Mouse (Mus musculus) gastrocnemius, postnatal 14 days (tissue): Measurements from ENCODE around the gene Tmprss11c. TPM values are rescaled to one million over a fixed set of nuclear protein-coding genes. Genes with fewer than 3 reads are reported as not detected.
"Not testable (repeated sequence)": the region's sequence is repeated elsewhere in the genome, so short reads cannot be mapped to it uniquely, and the experiment has no call there.

Source experiments
- DNase-seq: peaks from one replicate; pipeline ENCODE4 v3.0.0; 2021; ENCODE audit warnings: mixed read lengths
- intact Hi-C: fragments of 180-260 bp; cut with DNase I; formaldehyde crosslinking; loops from one replicate; pipeline ENCODE4 v1.15.1; 2025; ENCODE audit warnings: low total_unique reads
- long read RNA-seq, 2 experiments: library from polyadenylated mRNA; stranded (forward); transcript quantifications; one replicate each; pipeline ENCODE4 v2.0.0; 2021
- total RNA-seq, 2 experiments: library from RNA; stranded (reverse); gene quantifications; 2 replicates each; pipeline ENCODE4 v1.2.3; 2021

Gene Tmprss11c
- not detected for total RNA-seq
- long read RNA-seq, experiment 1, result 0 reads
- long read RNA-seq, experiment 2, result 0 reads

DNA sequence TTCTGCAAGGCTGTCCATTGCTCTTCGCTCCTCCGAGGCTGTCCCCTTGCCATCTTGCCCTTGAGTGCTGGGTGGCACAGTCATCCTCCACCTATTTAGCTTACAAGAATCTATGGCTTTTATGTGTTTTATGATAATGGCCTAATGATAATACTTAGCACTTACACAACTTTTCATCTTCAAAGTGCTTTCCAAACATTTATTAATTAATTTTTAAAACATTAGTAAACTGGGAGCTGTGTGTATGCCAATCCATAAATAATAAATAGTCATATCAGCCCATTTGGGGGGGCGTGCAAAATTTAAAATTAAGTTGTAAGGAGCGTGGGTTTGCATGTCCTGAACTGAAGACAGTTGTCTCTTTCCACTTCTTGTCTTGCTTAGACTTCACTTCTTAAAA lies at the start of gene Tmprss11c:
Tmprss11c (minus strand) TSS at position 101 of the 400 bp plus-strand sequence.
- DNase-seq, result no peak
- intact Hi-C loops, result no loop called here

DNA sequence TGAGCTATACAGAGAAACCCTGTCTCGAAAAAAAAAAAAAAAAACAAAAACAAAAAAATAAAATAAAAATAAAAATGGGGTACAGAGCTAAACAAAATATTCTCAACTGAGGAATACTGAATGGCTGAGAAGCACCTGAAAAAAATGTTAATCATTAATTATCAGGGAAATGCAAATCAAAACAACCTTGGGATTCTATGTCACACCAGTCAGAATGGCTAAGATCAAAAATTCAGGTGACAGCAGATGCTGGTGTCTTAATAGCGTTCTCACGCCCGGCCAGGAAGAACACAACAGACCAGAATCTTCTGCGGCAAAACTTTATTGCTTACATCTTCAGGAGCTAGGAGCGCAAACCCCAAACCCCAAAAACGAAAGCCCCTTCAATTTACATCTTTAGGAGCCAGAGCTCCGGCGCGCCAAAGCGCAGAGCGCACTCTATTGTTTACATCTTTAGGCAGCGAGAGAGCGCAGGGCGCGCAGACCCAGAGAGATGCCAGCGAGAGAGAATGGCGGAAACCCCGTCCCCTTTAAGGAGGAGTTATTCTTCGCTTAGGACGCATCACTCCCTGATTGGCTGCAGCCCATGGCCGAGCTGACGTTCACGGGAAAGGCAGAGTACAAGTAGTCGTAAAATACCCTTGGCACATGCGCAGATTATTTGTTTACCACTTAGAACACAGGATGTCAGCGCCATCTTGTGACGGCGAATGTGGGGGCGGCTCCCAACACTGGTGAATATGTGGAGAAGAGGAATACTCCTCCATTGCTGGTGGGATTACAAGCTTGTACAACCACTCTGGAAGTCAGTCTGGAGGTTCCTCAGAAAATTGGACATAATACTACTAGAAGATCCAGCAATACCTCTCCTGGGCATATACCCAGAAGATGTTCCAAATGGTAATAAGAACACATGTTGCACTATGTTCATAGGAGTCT lies 29.2 kb upstream of the Tmprss11c start:
- DNase-seq, intact Hi-C loops: not testable (repeated sequence)

DNA sequence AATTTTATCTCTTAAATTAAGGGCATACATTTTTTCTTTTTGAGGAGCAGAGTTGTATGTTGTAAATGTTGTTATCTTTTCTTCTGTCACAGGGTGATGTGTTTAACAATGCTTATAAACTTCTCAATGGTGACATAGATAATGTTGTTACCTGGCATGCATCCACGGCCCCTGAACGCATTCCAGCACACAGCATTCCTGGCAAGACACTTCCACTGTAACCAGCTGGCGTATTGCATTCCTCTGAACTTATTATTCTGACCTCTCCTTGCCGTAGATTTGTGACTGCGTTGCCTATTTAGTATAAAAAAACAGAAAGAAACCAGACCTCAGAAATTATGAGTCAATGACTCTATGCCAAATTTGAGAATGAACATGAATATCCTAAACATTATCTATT lies 17.0 kb upstream of the Tmprss11c start:
- no peak for DNase-seq
- intact Hi-C loops, result no loop called here

DNA sequence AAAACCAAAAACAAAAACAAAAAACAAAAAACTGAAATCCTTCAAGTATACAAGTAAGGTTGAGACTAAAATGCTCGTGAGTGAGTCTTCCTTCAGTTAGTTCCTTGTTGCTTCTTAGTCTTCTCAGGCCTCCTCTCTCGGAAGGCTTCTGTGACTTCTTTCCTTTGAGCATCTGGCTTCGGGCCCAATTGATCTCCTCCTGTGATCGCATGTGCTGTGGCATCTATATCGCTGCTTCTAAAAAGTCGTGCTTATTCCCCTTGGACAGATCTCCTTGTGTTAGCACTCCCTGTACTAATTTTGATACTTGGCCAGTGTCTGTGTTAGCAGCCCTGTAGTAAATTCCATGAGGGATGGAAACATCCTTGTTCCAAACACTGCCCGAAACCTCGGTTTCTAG lies 14.8 kb upstream of the Tmprss11c start:
- intact Hi-C loops, result no loop called here
- DNase-seq, result no peak

DNA sequence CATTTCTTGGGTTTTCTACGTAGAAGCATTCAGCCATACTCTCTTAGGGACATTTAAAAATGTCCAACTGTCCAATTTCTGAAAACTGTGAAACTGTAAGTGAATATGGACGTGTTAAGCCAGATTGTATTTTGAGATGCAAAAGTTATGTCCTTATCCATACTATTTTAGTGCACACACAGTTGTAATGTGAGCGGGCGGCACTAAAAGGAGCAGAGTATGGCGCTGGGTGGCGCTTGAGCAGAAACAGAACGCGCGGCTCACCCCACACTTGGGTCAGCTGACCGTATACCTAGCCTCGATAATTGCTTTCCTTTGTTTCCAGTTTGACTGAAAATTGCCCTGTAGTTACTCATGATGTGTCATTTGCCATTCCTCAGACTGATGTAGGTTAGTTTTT lies 42.5 kb downstream of the Tmprss11c start:
- intact Hi-C loops, result no loop called here
- DNase-seq, result no peak

DNA sequence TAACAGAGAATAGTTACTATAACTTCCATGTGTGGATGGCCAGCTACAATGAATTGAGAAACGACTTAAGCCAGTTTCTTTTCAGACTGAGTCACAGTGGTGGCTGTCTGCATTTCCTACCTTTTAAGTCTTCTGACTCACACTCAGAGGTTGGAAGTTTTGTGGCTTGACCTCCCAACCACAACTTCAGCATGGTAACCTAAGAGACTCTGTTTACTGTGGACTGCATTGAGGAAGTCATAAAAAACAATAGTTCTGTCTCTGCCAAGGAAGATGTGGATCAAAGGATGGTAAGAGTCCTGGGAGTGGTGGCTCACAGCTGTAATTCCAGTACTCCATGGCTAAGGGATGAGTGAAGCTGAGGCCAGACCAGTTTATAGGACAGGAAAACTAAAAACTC lies 44.2 kb downstream of the Tmprss11c start:
- intact Hi-C loops, result no loop called here
- no peak for DNase-seq

DNA sequence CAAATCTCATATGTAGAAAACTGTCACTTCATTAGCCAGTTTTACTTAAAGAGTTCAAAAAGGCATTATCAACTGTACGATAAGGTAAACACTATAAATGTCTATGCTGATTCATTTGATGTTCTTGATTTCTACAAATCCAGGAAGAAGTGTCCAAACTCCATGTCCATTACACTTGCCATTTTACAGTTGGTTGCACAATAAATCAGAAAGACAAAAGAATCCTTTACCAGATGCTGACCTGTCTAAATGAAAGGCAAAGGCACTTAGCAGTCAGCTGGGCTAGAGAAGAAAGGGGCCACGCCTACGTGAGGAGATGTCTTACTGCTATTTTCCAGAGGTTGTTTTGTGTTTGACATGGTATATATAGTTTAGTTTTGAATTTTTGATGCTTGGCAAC lies 44.8 kb downstream of the Tmprss11c start:
- intact Hi-C loops, result no loop called here
- DNase-seq, result no peak

DNA sequence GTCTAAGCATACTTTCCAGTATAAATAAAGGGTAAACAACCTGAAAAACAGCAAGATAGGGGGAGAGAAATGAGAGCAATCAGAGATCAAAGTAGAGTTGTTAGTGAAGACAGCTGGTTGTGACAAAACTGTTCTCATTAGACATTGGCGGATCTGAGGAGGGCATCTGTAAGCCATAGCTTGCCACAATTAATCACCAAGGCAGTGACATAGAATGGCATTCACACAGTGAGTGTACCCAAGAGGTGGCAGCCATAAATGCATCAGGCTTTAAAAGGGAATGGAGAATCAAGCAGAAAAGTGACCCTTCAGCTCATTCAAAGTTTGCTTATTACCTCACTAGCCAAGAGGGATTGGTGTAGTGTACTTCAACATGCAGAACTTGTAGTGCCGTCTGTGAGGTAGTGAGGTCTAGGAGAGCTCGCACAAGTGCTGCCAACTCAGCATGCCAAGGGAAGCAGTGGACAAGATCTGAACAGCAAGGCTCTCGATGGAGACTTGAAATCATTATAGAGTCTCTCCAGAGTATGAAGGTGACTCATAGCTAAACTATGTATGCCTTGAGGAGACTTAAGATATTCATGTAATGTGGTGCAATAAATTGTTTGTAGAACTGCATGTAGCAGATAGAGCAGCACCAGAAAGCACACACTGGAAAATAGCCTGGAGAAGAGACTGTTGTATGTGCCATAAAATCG lies 61.8 kb downstream of the Tmprss11c start:
- intact Hi-C loops, result no loop called here
- DNase-seq, result no peak

DNA sequence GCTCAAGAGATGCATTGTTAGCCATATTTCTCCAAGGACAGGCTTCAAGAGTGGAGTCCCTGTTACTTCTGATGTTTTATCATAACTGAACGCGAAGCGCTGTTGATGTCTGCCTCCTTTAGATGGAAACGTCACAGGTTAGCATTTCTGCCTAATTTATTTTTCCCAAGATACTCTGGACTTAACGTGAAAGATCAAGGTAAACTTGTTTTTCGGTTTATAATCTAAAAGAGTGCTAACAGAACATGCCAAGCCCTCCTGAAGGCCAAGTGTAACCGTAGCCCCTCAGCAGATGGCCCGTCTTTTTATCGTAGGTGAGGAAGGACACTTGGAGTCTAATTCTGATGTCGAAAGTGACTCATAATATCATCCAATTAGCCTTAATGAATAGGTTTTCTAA lies 91.3 kb downstream of the Tmprss11c start, which contains the start of gene Gnrhr:
Gnrhr (minus strand) TSS at position 101 of the 400 bp plus-strand sequence.
- intact Hi-C loops, result loop anchor here (5.0 kb wide), 1 partner anchor 214 kb away; no protein-coding TSS in a partner anchor
- no peak for DNase-seq

DNA sequence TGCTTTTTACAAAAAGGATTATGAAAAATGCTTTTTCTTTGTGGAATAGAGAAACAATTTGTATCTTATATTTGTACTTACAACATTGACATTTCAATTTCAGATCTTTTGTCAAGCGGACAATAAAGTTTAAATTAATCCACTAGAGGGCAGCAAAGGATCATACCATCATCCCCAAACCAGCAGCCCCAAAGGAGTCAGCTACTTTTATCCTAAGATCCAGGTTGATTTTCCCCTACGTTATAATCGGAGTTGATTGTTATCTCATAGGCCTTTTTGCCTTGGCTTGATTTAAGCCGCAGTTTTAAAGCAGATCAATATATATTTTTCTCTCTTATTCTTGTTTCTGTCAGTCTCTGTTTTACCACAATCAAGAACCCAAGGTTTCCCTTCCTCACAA lies 97.8 kb downstream of the Tmprss11c start:
- intact Hi-C loops, result no loop called here
- DNase-seq, result no peak

DNA sequence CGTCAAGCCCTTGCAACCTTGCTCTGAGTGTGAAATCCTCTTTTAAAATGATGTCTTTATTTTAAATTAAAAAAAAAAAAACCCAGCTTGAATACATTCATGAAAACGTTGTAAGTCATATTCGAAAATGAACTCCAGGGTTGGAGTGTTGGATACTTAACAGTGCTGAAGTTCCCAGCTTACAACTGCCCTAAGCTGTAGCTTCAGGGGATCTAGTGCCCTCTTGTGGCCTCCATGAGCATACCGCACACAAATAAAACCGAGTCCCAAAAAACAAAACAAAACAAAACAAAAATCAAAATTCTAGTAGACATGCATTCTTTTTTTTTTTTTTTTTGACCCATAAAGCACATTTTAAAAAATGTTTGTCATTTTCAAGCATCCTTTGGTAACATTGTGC lies 98.3 kb downstream of the Tmprss11c start:
- DNase-seq, result no peak
- intact Hi-C loops, result no loop called here

DNA sequence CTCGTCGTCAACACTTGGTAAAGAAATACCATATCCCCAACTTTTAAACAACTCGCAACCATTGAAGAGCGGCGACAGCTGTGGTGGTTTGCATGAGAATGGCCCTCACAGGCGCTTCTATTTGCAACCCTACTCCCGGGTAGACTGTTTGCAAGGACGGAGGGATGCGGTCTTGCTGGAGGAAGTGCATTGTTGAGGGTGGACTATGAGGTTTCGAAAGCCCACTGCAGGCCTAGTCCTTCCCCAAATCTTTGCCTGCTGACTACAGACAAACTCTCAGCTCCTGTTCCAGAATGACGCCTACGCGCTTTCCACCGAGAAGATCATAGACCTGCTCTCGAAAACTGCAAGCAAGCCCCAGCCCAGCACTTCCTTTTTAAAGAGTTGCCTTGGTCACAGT lies 98.8 kb downstream of the Tmprss11c start:
- DNase-seq, result no peak
- intact Hi-C loops, result no loop called here

DNA sequence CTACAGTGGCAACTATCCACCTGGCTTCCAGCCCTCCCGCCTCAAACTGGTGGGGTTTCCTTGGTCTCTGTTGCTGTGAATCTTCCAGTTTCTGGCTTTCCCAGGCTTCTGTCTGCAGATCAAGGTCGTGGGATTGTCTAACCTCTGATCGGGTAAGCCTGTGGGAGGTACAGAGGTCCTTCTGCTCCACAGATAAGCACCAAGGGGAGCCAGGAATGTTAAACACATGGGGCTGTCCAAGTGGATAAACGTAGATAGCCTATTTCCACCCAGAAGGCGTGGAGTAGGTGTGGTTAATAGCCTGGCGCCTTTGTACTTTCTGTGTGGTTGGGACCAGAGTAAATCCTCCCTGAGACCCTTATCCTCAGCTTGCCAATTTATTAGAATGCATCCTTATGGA lies 101.7 kb downstream of the Tmprss11c start:
- no peak for DNase-seq
- intact Hi-C loops, result no loop called here

Other genes starting within 250 kb of the Tmprss11c start
- 1 to 10 TPM; 5.3 to 6.2 TPM for gene Cenpc1, start 223.7 kb downstream of the Tmprss11c start, total RNA-seq
- under 1 TPM; 0.29 to 0.33 TPM for gene Stap1, start 217.6 kb downstream of the Tmprss11c start, total RNA-seq
- 1 to 10 TPM; 4.1 to 4.6 TPM for gene Uba6, start 116.5 kb downstream of the Tmprss11c start, total RNA-seq
- not detected for gene Gnrhr, start 91.4 kb downstream of the Tmprss11c start, total RNA-seq
- gene Tmprss11d, start 84.1 kb upstream of the Tmprss11c start, total RNA-seq, result not detected
- not detected for gene Tmprss11a, start 179.7 kb upstream of the Tmprss11c start, total RNA-seq
- not detected for gene Tmprss11g, start 229.3 kb upstream of the Tmprss11c start, total RNA-seq